Mouse (Mus musculus) cerebellum, adult 11 months (tissue): Measurements from ENCODE around the gene Ccdc57.
A peak's percentile ranks its signal among the peaks of the same experiment; 100 is the strongest.

ENCODE experiments used
- DNase-seq: peaks from one replicate; pipeline ENCODE4 v3.0.0; 2022

Ccdc57 gene

DNA sequence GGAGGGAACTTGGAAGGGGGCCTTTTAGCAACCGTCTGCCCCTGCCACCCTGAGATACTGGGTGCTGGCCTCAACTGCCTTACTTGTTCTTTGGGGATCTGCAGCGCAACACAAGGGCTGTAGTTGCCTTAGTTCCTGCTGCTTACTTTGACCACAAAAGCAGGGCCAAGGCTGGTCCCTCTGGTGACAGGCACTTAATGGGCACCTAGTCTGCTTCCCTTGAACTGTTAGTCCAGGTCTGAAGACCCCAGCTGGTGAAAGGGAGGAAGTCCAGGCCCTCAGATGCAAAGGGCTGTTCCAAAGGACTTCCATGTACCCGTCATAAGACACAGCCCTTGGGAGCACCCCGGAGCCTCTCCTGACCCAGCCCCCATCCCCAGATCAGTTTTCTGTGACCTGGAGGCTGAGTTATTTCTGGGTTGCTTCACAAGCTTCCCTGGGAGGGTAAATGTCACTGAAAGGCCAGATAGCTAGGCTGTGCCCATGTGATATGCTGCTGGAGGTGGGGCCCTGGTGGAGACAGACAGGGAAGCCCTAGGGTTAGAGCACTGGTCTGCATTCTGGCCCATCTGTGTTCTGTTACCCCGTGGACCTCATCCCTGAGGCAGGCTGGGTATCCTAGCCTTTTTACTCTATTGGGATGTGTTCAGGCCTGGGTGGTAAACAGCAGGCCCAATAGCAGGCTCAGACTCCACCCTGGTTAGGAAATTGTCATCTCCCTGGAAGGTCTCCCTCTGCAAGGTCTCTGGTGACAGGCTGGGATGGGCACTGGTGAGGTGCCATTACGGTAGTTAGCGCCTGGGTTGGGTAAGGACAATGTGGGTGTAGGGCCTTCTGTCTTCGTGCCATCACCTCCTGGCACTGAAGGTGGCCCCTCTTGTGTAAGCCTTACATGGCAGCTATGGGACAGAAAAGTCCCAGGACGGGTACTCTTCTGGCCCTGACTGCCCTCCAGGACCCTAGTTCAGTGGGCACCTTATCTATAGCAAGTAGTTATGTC is 19.4 kb upstream of the Ccdc57 start:
- DNase-seq = no peak

DNA sequence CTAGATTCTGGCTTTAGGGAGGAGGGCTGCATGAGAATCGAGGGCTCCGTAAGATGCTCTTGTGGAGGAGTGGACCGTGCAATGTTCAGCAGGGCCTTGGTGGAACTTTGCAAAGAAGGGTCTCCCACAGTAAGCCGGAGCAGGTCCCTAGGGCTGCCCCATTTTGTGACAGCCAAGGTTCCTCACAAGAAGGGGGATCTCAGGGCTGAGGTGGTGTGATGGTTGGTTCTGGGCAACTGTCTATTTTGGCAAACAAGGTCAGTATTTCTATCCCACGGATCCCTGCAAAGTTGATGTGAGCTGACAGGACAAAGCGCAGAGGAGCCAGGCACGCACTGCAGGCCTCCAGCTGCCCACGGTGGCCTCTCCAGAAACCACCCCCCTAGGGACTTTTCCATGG is 18.6 kb upstream of the Ccdc57 start:
- DNase-seq = no peak

DNA sequence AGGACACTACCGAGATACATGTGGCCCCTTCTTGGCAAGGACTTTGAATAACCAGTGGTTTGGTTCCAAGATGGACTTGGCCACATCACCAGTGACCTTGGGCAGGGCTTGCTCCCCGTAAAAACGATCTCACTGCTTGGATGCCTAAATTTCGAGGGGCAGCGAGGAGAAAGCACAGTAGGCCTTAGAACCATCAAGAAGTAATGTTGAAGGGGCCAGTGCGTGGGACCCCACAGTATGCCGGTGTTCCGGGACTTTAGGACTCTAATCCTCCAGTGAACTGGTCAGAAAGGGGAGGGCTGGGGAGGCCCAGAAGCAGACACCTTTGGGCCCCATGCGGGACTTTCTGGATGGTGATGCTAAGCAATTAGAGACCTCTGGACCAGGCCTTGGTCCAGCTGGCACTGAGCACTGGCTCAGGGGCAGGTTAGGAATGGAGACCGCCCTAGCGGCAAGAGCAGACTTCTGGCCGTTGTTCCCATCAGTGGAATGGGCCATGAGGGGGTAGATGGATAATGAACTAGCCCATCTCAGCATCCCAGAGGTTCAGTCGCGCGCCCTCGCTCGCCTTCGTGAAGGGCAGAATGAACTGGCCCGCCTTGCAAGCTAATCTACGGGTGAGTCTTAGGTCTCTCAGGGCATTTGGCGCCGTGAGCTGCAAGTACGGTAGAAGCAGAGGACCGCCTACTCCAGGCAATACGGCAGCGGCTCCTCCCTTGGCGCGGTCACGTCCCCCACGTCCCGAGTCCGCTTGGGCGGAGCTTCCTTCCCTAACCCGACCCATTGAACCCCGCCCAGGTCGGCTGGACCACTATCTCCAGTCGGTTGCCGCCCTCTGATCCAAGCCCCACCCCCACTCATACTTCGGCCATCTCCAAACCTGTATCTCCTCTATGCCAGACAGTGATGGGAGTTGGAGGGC is 17.9 kb upstream of the Ccdc57 start:
- peak; percentile 82 for DNase-seq

DNA sequence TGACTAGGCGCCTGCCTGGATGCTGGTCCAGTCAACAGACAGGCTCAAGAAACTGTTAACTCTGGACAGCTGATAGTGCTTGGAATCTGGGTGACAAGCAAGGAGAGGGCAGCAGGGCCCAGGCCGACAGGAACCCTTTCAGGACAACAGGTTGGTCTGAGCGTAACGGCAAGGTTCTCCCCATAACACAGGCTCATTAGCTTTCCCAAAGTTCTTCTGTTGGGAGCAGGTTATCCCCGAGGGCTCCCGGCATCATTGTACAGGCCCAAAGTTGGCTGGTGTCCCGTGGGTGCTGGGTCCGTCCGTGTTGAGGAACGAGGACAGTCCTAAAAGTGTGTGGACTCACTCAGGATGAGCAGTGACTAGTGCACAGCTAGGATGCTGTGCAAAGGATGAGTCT is 17.2 kb upstream of the Ccdc57 start:
- no peak for DNase-seq

DNA sequence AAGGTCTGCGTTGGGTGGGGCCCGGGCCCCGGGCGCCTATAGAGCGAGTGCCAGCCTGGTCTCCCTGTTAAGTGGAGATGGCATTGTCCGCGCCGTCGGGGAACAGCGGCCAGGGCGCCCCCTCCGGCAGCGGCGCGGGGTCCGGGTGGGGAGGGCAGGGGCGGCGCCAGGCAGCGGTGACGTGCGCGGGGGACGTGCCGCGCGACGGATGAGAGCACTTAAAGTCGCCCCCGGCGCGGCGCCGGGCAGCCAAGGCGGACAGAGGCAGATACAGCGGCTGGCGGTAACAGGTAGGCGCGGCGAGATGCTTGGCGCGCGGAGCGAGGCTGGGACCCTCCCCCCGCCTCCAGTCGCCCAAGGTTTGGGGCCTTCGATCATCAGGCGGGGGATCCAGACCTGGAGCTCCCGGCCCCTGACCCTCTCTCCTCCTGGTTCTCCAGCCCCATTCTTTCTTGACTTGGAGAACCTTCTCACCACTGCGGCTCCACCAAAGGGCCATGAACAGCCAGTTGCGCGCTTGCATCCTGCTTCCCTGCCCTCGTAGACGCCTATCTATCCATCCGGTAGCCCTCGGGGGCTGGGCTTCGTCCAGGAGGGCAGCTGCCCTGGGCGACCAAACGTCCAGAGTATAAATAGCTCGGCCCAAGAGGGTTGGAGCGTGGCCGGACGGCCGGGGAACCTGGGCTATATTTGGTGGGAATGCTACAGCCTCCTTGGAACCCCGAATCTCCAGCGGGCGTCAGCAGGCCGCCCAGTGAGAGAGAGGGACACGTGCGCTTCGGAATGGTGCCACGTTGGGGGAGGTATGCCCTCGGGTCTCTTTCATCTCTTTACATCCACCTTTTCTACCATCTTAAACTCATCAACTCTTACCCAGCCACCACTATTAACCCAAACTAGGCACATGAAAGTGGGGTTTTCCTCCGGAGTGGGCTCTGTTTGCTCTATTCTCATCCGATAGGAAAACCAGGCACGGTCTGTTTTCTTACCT is 16.5 kb upstream of the Ccdc57 start:
- no peak for DNase-seq

DNA sequence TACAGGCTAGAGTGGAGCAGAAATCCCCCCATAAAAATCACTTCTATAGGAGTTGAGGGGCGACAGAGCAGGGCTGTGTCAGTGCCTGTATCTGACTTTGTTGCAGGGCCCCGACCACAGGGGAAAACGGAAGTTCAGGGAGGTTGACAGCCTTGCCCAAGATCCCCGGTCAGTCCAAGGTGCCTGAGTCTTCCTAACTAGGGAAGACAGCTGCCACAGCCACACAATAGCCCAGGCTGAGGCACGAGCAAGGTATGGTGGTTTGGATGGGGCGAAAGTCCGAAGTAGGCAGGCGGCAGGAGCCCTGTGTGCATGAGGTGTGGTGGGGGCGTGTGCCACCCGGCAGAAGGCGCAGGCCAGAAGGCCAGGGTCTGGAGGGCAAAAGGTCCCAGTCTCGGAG is 15.7 kb upstream of the Ccdc57 start, which contains the start of gene Slc16a3:
Slc16a3 (plus strand) TSS at position 153 of the 400 bp plus-strand sequence.
- DNase-seq = no peak

DNA sequence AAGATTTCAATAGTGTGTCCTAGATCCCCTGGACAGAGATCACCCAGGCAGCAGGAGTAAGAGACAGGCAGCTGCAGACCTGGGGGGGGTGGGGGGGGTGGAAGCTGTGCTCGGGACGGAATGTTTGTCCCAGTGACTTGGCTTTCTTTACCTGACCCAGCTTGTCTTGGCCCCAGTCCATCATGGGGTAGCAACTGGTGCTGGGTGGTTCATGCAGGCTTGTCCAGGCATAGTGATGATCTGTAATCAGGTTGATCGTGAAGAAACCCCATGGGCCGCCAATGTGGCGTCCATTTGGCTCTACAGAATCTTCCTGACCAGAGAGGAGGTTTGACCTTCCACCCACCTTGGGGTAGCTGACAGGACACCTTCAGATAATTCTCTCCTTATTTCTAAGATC is 13.3 kb upstream of the Ccdc57 start:
- no peak for DNase-seq

DNA sequence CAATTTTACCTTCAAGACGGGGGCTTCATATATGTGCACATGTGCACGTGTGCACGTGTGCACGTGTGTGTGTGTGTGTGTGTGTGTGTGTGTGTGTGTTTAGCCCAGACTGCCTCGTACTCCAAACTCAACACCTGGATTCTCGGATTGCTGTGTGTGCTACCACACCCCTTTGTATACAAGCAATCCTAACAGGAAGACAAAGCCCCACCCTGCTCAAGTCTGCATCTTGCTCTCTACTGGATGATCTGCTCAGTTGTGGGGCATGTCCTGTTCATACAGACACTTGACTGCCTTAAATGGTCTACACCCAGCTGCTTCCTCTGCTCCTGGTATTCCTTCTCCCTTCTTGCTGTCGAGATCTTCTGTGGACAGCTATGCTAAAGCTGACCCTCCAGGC is 12.6 kb upstream of the Ccdc57 start:
- no peak for DNase-seq

DNA sequence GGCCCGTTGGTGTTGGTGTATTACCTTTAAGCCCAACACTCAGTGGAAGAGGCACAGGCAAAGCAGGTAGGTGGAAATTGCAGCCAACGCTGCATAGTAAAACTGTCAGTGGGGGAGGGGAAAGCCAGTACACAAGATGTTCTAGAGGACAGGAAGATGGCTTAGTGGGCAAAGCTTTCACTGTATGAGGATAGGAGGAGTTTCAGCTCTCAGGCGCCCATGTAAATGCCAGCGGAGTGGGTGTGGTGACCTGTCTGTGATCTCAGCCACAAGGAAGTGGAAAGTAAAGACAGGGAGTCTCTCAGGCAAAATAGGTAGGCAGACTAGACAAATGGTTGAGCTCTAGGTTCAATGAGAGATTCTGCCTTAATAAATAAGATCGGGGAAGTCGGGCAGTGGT is 8.3 kb upstream of the Ccdc57 start:
- DNase-seq = no peak

DNA sequence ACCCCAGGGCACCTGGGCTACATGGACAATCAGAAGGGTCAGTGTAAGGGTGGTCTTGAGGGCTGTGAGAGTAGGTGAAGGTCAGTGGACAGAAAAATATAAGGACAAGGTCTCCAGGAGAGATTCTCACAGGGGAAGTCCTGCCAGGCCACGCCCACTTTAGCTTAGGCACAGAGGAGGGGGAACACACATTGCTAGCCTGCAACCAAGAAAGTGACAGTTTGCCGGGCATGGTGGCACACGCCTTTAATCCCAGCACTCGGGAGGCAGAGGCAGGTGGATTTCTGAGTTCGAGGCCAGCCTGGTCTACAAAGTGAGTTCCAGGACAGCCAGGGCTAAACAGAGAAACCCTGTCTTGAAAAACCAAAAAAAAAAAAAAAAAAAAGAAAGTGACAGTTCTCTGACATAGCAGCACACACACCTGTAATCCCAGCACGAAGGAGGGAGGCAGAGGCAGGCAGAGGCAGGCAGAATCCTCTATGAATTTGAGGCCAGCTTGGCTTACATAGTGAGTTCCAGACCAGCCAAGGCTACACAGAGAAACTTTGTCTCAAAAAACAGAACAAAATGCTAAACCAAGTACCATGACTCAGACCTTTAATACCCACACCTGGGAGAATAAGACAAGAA is 7.2 kb upstream of the Ccdc57 start:
- DNase-seq = no peak

DNA sequence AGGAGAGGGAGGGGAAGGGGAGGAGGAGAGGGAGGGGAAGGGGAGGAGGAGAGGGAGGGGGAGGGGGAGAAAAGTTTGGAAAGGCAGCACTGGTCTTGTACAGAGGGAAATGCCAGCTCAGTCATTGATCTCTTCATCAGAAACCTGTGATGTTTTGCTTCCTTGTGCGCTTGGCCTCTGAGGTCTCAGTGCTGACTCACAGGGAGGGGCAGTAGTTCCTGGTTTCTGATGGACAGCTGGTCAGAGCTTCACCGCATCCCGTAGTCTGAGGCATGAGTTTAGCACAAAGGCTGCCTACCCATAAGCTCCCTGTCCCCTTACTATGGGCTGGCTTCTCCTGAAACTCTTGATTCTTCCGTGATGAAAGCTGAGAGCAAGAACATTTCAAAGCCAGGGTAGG is 6.1 kb upstream of the Ccdc57 start:
- DNase-seq = no peak

DNA sequence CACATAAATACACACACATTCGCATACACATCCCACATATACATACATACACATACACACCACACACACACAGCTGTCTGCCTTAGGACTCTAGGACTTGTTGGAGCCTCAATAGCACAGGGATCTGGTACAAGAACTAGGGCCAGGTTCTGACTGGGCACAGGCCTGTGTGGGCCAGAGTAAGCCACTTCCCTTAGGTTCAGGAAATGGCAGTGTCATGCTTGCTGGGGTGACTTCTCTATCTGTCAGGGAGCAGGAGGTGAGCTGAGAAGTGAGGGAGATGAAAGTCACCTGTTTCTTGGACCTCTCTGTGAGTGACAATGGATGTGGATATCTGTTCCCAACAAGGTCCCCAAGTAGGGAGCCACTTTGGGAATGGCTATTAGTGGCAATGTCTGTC is 5.3 kb upstream of the Ccdc57 start:
- no peak for DNase-seq

DNA sequence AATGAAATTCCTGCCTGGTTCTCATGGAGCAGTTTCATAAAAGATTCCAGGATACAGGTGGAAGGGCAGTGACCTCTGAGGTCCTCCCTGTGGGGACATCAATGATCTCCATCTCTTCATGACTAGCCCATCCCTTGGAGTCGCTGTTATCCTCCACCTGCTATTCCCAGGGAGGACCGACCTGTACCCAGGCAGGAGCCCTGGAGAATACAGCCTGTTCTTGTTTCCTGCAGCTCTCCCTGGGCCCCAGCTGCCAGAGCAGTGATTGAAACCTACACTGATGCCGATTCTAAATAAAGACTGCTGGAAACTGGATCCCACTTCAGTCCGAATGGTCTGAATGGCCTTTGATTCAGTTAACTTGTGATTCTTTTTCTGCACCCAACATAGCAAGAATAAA is 1.2 kb downstream of the Ccdc57 start:
- DNase-seq = no peak

DNA sequence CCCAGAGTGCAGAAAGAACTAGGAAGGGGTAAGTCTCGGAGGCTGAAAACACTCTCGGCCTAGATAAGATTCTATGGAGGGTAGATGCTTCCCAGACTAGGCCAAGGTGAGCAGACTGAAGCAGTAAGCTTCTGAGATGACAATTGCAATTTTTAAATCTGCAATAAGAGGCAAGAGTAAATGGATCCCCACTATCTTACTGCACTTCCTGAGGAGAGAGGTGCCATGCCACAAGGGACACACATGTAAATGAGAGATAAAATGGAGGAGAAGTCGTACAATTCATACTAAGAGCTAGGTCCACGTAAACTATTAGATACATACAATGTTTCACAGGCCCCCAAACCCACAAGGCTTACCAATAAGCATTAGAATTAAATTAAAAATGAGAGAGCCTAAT is 4.2 kb downstream of the Ccdc57 start:
- no peak for DNase-seq

DNA sequence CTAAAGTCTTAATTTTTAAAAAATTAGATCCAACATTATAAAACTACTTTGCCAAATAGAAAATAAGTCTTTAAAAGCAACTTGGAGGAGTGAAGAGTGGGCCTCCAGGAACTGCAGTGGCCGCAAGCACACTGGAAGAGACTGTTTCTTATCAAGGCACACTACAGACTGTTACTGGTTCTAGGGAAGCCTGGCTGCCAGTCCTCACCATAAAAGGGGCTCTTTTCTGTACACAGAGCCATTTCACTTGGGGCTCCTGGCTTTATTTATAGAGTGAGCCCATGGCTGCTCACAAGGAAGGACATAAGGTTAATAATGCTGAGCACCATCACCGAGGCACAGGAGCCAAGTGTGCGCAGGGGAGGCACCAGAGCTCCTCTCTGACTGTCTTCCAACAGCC is 10.1 kb downstream of the Ccdc57 start:
- DNase-seq = no peak

DNA sequence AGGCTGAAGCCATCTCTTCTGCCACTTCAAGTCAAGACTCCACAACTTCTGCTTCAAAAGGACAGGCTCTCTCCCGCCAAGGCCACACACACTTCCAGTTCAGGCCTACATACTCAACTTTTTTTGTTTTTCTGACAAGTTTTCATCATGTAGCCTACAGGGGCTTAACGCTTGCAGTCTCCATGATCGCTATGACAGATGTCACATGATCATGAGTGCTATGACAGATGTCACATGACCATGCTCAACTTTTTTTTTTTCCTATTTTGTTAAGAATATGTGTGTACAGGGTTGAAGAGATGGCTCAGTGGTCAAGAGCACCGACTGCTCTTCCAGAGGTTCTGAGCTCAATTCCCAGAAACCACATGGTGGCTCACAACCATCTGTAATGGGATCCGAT is 14.9 kb downstream of the Ccdc57 start:
- no peak for DNase-seq

DNA sequence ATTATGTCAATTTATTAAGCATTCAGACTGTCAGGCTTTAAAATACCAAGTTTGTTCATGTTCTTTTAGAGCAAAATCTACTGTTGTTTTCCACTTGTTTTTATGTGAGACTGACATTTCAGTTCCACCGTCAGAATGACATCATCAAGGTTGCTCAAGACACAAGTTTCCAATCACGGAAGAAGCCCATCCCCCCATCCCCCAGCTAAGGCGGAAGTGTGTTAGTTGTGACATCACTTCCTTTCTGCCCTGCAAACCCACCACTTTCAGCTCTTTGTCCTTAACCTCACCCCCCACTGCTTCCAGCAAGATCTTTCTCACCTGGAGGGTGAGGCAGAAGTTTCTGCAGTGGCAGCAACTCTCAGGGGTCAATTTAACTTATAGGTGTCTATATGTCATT is 16.2 kb downstream of the Ccdc57 start:
- DNase-seq = no peak

DNA sequence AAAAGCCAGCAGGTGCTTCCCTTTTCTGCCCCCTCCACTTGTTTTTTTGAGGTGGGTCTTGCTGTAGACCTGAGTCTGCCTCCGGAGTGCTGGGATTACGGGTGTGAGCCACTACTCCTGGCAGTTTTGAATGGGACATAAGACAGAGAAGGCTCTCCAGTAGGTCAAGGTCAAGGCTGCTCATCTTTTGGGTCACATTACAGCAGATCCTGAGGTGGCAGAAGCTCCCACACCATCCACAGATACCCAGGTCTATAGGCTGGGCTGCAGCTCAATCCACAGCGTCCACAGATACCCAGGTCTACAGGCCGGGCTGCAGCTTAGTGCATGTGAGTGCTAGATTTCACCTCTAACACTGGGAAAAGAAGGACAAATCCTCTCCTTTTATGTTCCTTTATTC is 18.9 kb downstream of the Ccdc57 start:
- no peak for DNase-seq

DNA sequence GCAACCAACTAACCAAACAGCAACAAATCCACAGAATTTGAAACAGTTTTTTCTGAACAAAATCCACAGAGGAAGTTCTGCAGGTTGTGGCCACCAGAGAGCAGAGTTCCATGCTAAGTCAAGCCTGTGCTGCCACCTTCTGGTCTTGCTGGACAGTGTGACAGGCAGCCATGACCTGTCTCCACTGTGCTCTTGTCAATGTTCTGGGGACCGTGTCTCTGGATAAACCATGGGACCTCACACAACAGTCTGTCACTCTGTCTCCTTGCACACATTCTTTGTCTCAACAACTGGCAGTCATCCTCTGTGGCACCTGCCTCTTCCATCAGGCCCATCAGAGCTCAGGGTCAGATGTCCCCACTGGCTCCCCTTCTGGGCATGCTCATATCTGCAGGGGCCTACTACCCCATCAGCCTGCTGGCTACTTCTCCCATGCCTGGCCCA is 27.2 kb downstream of the Ccdc57 start:
- DNase-seq = peak; percentile 57

DNA sequence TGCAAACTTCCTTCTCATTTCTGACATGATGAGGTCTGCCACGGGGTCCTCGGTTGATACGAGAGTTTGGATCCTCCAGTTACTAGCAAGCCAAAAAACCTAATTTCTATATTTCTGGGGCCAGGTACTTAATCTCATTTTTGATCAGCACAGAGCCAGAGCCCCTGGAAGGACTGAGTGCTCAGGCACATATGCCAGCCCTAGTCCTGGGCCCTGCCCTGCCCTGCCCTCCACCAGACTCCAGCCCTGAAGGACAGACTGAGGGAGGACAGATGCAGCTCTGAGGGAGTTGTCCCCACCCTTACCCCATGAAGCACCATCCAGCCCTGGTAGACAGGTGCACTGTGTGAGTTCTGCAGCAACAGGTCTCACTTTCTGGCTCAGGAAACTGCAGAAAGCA is 28.1 kb downstream of the Ccdc57 start:
- no peak for DNase-seq

DNA sequence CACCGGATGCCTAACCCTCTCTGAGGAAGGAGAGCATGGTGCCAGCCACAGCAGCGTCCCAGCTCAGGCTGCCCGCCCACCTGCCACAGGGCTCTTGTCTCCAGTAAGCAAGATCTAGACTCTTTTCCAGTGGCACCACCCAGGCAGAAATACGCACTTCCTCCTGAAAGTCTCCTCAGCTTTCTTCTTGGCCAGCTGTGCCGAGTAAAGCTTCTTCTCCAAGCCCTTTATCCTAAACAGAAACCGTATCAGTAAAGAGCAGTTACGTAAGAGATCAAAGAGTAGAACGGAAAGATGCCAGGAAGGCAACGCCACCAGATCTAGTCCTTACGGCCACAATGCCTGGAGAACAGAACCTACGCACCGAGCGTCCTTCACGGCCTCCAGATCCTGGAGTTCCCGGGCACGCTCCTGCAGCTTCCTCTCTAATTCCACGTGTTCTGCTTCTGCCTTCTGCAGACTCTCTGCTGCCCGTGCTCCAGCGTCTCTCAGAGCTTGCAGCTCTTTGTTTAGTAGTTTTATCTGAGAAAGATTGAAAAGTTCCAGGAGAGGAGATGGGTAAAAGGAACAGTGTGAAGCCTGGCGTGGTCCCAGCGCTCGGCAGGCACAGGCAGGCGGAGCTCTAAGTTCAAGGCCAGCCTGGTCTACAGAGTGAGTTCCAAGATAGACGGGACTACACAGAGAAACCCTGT is 29.4 kb downstream of the Ccdc57 start:
- no peak for DNase-seq
